Mouse (Mus musculus) brain, embryonic 14.5 days (tissue): ENCODE measurements around the gene Pcca.

Experiments
- CTCF ChIP-seq: fragments of 200-500 bp; IDR thresholded peaks from 2 replicates; pipeline ENCODE4 v1.5.1; 2012; ENCODE audit warnings: inconsistent platforms, mild to moderate bottlenecking, moderate library complexity, borderline replicate concordance; ENCODE audit not compliant: insufficient read depth, insufficient read length; ENCODE audit errors: extremely low read depth
- POLR2A ChIP-seq: fragments of 200-500 bp; IDR thresholded peaks from 2 replicates; pipeline ENCODE4 v1.6.1; 2012; ENCODE audit warnings: mild to moderate bottlenecking, inconsistent platforms, borderline replicate concordance; ENCODE audit not compliant: poor library complexity, insufficient read depth, insufficient read length, severe bottlenecking; ENCODE audit errors: extremely low read depth

- TF ChIP-seq CTCF = no peak
- TF ChIP-seq POLR2A = no peak
Observed at GRCm38 (mm10) chr14:122876723-122877122, 342.6 kb downstream of the Pcca start.
